Mouse (Mus musculus) megakaryocyte-erythroid progenitor cell, adult 5 weeks (primary cell): ENCODE data around the gene Dmtf1. TPM values are rescaled to one million over a fixed set of nuclear protein-coding genes. Genes with fewer than 3 reads are reported as not detected.

Source experiments
- polyA plus RNA-seq: library from polyadenylated mRNA; stranded (reverse); fragments of >175 nt; gene quantifications from 2 replicates; pipeline ENCODE4 v1.2.3, GENCODE M21; 2012

Gene Dmtf1
- 1.8 and 2.2 TPM in 2 replicates for polyA plus RNA-seq

GRCm38 (mm10) chr5:9161456-9162041, at the start of gene Dmtf1:
Dmtf1 (minus strand) TSS chr5:9161776.

GRCm38 (mm10) chr5:9100207-9100848, 61.2 kb downstream of the Dmtf1 start, which contains the start of gene Tmem243:
Tmem243 (plus strand) TSS chr5:9100668.

Other genes with a start within 250 kb of the Dmtf1 start
- gene Crot, start 164.5 kb downstream of the Dmtf1 start, polyA plus RNA-seq: 1.1 and 1.5 TPM in 2 replicates
- 11.5 and 16.5 TPM in 2 replicates for gene Tmem243, start 61.1 kb downstream of the Dmtf1 start, polyA plus RNA-seq
- 0.05 and 0.27 TPM in 2 replicates for gene 9330182L06Rik, start 104.3 kb upstream of the Dmtf1 start, polyA plus RNA-seq